Mouse (Mus musculus): Measurements from ENCODE around the gene Tmem132c. TPM values are rescaled to one million over a fixed set of nuclear protein-coding genes. Genes with fewer than 3 reads are reported as not detected.

The Tmem132c gene
- polyA plus RNA-seq, 1 experiment = 2.6 TPM

DNA sequence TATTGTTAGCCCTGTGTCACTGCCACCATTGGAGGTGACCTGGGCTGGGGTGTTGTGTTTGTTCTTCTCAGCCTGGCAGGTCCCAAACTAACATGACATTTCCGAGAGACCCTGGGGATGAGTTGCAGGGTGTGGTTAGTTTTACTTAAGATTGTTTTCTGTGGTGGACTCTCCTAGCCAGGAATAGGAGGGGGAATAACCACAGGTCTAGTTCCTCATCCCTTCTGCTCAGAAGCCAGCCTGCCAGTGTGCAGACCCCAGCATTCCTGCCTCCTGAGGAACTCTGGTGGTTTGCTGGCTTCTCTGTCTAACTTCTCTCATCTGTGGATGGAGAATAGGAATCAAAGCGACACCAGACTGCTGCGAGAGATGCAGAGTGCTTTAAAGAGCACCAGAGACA, 240.7 kb downstream of the Tmem132c start:
- no peak for DNase-seq (ENCODE audit: extremely low spot score in 1 of 2, low spot score in 1 of 2)

DNA sequence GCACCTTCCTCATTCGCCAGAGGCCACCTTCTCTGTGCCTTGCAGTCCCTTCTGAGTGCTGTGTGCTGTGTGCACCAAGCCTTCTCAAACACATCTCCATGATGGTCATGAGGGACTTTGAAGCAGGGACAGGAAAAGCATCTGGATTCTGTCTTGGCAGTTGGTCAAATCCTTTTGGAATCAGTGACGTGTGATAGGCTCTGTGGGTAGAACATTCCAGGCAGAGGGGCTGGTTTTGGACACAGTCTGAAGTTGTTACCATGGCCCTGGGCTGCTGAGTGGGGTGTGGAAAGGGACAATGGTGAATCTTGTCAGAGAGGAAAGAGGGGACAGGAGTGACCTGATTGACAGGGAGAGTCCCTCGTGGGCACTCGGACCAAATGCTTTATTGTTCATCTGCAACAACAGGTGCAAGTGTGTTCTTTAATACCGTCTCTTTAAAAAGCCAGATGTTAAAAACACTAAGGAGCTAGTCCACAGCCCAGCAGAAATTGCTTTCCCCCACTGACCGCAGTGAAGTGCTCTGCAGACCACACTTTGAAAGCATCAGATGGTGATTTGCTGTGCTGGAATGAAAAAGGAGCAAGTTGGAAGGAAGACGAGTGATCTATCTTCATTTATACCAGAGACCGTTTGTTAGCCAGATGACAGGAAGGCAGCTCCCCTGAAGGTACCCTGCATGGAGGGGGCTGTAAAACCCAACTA, 242.5 kb downstream of the Tmem132c start:
- DNase-seq (ENCODE audit: extremely low spot score in 1 of 2, low spot score in 1 of 2) = no peak

DNA sequence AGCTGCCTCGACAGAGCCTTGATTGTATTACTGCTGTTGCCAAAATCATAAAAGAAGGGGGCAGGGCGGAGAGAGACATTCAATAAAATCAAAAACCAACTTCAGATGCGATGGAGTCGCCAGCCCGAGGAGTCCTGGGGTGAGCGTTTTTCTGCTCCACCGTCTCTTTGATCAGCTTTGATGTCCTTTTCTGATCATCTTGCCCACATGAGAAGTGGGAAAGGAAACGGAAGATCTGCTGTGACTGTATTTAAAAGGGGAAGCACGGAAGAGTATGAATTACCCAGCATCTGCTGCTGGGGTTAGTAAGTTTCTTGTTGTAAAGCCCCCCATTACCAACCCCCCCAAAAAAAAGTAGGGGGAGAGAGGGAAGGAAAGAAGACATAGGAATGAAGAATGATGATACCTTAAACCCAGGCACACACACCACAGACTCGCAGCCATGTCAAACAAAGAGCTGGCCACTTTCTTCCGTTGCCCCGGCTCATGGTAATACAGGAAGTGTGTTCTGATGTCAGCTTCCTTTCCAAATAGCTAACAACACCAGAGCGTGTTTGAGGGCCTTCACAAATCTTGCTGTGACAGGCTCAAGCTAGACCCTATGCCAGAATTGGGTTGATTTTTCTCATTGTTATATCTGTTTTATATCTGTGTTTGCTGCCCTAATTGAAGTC, 243.3 kb downstream of the Tmem132c start:
- DNase-seq (ENCODE audit: extremely low spot score in 1 of 2, low spot score in 1 of 2) = no peak

DNA sequence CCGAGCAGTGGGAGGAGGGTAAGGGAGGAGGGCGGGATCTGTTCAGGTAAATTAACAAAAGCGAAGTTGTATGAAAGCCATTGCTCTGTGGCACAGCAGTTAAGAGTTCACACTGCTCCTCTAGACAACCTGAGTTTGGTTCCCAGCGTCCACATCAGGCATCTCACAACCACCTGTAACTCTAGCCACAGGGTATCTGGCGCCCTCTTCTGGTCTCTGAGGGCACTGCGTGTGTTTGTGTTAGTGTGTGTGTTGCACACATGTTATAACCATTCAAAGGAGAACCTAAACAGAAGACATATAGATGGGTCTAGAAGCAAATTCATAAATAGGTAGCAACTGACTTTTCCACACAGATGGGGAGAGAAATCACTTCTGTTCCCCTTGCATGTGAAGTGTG, 245.6 kb downstream of the Tmem132c start:
- no peak for DNase-seq (ENCODE audit: extremely low spot score in 1 of 2, low spot score in 1 of 2)

DNA sequence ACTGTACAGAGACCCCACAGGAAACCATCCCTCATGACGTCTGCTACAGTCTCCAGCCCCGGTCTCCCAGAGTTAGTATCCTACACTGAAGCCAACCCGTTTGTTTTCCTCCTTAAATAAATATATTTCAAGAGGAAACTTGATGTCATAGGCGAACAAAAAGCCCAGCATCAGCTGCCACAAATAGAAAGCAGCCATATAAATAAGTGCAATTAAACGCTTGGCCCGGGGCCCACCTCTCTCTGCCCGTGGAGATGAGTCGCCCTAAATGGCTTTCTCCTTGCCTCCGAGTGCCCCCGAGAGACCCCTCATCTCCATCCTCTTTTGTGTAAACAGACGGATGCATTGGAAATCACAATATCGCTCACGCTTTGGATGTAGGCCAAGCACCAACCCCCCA, 247.1 kb downstream of the Tmem132c start:
- DNase-seq (ENCODE audit: extremely low spot score in 1 of 2, low spot score in 1 of 2) = no peak

DNA sequence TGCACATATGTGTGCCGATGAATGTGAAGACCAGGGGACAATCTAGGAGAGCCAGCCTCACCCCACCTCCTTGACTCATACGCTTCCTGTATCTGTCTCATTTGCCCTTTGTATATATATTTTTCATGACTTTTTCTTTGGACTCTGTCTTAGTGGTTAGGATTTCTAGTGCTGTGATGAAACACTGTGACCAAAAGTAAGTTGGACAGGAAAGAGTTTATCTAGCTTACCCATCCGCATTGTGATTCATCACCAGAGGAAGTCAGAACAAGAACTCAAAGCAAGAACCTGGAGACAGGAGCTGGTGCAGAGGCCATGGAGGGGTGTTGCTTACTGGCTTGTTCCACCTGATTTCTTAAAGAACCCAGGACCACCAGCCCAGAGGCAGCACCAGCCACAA, 250.1 kb downstream of the Tmem132c start:
- DNase-seq (ENCODE audit: extremely low spot score in 1 of 2, low spot score in 1 of 2) = no peak

DNA sequence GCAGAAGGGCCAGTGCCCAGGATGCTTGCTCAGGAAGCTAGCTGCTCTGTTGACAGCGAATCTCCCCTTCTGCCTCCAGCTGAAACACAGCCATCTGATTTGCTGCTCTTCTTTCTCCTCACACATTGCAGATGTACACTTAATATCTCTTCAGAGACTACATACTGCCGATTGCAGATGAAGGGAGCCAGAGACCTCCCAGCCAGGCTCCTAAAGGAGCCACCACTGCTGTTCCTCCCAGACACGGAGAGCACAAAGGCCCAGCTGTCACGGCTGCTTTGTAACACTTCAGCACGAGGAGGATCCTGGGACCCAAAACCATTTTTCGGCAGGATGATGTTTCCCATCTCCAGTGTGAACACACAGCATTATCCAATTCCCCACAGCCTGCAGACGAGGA, 255.3 kb downstream of the Tmem132c start:
- DNase-seq (ENCODE audit: extremely low spot score in 1 of 2, low spot score in 1 of 2) = no peak

DNA sequence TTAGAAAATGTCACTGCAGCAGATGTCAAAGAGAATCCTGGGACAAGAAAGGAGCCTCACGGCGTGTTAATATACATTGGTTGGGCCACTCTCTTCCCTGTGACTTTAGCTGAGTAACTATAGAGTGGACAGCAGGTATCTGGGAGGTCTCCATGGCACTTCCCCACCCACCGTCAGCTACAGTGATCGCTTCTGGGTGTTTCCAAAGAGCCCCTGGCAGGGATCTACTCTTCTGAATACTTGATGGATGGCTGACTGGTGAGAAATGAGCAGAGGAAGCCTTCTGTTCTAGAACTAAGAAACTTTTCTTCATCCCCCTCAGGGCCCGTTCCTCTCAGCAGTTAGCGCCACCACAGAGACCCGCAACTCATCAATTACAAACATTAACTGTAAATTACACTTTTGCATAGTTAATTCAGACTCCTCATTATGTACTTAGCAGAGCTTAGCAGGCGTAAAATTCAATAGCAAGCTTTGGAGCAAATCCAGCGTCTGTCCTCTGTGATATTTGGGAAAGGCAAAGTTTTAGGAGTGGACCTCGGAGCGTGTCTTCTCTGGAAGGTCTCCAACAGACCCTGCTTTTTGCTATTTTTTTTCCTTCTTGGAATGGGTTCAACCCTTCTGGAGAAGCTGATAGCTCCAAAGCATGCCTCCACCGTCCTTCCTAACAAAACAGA, 257.7 kb downstream of the Tmem132c start:
- DNase-seq (ENCODE audit: extremely low spot score in 1 of 2, low spot score in 1 of 2) = no peak

DNA sequence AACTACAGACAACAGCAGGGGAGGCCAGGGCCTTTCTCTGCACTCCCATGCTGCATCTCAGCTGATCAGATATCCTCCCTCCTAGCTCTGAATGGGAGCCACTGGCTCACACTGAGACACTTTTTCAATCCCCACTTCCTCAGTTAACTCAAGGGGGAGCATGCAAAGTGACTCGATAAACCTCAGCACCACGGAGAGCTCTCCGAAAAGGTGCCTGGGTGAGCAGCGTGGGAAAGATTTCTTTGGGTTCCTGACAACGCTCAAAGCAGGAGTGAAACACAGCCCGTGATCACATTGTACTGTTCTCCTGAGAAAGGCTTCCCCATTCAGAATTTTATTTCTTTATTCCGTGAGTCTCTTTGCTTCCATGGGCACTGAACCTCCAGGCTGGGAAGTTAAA, 261.2 kb downstream of the Tmem132c start:
- no peak for DNase-seq (ENCODE audit: extremely low spot score in 1 of 2, low spot score in 1 of 2)

DNA sequence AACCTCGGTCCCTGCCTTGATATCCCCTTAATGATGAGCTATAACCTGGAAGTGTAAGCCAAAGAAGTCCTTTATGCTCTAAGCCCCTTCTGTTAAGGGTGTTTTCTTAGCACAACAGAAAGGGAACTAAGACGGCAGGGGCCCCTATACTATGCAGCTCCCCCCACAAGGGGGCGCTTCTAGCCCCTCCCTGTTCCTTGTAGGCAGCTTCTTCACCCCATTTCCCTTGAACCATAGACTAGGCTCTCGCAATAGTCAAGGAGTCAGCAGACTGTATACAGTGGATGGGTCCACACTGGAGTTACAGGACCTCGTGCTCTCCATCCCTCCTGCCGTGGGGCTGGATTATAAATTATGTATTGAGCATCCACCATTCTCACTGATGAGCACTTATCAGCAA, 264.1 kb downstream of the Tmem132c start:
- no peak for DNase-seq (ENCODE audit: extremely low spot score in 1 of 2, low spot score in 1 of 2)

DNA sequence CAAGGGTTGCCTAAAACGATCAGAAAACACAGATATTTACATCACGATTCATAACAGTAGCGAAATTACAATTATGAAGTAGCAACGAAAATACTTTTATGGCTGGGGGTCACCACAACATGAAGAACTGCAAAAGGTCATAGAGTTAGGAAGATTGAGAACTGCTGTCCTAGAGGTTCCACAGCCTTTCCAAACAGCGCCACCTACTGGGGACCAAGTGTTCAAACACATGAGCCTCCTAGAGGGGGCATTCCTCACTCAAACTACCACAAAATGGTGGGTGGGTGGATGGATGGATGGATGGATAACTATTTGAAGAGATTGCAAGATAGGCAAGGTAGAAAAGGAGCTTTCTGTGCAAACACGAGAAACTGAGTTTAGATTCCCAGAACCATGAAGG, 270.0 kb downstream of the Tmem132c start:
- no peak for DNase-seq (ENCODE audit: extremely low spot score in 1 of 2, low spot score in 1 of 2)

DNA sequence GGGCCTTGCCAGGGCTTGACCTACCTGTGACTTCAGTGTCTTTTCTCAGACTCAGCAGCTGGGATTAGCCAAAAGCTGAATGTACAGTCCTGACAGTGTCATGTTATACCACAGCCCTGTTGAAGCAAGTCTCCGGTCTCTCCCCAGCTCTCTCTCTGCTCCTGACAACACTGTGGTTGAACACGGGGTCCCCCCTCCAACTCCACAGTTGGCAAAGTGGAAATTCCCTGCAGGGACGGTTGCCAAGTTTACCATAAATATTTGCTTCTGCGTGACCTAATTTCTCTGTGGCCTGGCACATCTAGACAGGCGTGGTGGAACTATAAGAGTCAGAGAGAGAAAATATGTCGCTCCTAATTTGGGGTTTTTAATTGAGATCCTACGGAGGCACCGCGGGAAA, 274.4 kb downstream of the Tmem132c start:
- no peak for DNase-seq (ENCODE audit: extremely low spot score in 1 of 2, low spot score in 1 of 2)

DNA sequence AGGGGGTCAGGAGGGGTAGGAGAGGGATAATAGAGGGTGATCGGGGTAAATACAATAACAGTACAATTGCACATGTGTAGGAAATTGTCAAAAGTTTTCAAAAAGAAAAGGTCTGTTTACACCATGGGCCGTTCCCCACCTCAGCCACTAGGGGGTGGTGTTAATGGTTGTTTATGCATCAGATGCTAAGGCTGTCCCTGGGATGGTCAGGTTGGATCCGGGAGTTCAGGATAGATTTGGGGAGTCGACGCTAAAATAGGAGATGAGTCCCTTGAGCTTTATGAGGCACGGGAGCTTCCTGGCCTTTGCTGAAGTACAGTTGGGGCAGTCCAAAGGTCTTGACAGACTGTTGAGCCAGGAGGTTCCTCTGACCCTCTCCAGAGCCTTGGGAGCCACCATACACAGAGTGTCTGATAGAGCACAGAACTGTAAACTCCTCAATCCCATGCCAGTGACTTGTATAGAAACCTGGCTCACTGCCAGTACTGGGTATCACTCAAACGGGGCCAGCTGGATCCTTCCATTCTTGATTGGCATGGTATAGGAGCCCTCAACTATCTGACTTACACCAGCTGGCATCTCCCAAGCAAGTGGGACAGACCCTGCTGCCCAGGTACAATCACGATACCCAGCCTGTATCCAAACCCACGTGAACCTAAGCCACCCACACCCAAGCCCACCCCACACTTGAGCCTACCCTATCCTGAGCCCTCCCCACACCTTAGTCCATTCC, 281.3 kb downstream of the Tmem132c start:
- peak in 1 of 2 experiments; percentile 25 for DNase-seq (ENCODE audit: extremely low spot score in 1 of 2, low spot score in 1 of 2)

DNA sequence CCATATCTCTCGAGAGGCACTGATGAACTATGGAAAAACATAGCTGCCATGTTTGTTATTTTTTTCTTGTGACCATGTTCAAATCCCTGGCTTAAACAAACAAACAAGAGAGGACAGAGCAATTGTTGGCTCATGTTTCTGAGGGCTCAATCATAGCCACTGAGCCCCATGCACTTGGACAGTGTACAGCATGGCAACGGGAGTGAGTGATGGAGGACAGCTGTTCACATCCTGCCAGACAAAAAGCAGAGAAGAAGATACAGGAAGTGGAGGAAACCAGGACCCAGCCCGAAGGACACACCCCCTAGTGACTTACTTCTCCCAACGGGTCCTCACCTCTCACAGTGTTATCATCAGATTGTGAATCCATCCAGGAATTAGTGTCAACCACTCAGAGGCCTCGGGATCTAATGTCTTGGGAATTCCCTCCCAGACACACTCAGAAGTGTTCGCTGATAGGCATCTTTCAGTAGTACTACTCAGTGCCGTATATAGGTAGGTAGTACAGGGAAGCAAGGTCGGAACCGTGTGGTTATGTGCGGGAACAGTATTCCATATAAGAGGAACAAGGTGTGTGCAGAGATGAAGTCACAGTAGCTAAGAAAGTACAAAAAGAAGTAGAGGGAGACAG, 285.9 kb downstream of the Tmem132c start:
- DNase-seq (ENCODE audit: extremely low spot score in 1 of 2, low spot score in 1 of 2) = no peak

DNA sequence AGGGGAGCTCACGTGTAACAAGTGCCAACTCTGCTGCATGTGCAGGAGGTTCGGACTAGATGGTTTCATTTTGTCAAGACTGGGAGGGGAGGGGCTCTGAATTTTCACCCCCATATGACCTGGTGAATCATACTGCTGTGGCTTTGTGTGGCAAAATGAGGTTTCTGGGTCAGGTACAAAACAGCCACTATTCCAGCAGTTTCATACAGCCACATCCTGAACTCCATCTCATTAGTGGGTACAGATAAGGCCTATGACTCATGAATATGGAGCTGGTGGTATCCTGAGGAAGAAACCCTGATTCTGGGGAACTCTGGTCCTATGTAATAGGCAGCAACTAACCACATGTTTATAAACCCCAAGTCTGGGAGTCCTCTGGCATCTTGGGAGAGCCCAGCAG, 295.9 kb downstream of the Tmem132c start:
- DNase-seq (ENCODE audit: extremely low spot score in 1 of 2, low spot score in 1 of 2) = no peak

DNA sequence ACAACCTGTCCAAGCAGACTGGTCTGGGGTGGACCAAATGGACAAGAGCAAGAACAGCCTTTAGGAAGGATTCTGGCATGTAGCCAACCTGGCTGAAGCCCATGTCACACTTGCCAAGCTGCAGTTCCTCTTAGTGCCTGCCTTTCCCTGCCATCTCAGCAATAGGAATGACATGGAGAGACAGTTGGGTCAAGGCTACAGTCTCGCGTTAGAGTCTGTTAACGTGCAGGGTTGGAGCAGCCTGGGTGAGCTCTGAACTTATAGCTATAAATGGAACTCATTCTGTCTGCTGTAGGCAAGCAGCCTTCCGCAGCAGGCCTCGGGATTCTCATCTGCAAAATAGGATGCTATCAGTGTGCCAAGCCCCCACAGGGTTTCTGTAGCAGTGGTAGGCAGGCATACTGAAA, 305.0 kb downstream of the Tmem132c start:
- DNase-seq (ENCODE audit: extremely low spot score in 1 of 2, low spot score in 1 of 2) = no peak

DNA sequence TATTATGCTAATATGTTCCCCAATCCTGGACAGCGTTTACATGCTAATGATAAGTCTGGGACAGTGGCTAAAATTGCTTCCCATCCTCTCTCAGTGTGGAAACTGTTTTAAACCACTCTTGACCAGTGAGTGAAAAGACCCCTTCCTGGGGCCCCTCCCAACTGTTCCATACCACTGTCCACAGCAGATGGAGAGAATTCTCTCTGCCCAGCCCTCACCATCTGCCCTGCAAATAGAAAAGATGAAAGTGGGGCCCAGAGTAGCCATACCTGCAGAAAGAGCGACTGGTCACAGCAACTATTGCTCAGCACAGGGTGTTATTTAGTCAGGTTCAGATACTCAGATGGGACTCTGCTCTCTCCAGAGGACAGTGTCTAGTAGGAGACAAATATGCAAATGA, 306.5 kb downstream of the Tmem132c start:
- DNase-seq (ENCODE audit: extremely low spot score in 1 of 2, low spot score in 1 of 2) = no peak

DNA sequence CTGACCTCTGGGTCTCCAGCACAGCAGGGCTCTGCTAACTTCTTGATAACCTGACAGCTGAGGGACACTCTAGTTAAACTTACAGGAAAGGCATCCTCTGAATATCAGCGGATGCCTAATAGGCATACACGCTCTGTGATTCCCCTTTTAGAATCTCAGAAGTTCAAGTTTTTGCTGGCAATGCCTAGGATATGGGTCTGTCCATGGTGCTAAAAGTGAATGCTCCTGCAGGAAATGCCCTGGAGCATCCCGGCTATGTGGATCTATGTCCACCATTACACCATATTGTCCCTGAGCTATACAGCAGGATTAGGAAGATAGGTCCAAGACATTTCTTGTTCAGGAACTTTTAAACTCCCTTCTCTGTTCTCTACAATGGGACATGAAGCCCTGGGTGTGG, 319.5 kb downstream of the Tmem132c start:
- DNase-seq (ENCODE audit: extremely low spot score in 1 of 2, low spot score in 1 of 2) = no peak

DNA sequence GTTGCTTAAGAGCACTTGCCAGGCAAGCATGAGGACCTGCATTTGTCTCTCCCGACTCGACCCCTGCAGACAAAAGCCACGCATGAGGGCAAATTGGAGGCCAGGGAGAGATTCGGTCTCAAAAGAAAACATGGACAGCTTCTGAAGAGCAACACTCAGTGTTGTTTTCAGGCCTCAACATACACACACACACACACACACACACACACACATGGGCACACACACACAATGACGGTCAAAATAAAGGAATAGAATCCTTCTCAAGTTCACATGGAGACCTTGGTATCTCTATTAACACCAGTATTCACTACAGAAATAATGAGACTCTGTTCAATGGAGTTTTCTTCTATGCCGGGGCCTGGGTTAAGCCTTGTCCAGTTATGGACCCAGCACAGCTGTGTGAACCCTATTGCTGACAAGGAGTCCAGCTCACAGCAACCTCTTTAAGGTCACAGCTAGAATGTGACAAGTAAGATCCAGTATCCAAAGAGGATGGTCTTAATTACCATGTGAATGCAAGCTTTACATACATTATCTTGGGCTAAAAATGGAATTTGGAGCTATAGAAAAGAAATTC, 325.6 kb downstream of the Tmem132c start:
- DNase-seq (ENCODE audit: extremely low spot score in 1 of 2, low spot score in 1 of 2) = no peak

DNA sequence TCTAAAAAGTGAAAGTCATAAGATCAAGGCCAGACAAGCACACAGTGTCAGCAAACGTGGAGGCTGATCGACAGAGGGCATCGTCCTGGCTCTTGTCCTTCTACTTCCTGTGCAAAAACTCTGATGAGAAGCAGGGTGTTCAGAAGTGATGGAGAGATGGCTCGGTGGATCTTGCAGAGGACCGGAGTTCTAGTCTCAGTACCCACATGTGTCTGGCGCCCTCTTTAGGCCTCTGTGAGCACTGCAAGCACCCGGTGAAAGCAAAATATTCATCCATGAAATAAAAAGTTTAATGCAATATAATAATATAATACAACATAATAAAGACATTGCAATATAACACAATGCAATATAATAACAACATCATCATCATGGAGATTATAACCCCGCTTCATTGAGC, 335.8 kb downstream of the Tmem132c start:
- DNase-seq (ENCODE audit: extremely low spot score in 1 of 2, low spot score in 1 of 2) = peak in 1 of 2 experiments; percentile 42

Measured in frontal cortex, adult 2 months (tissue).